Mouse (Mus musculus) heart, adult 10 weeks (tissue): Measurements from ENCODE around the gene Krtcap2. TPM values are rescaled to one million over a fixed set of nuclear protein-coding genes. Genes with fewer than 3 reads are reported as not detected.

Experiments used
- polyA plus RNA-seq: library from polyadenylated mRNA; stranded (reverse); fragments of 350-450 nt; fragmentation: Illumina TruSeq; extraction: RNeasy Lipid Tissue Mini Kit (QIAGEN cat#74804); gene quantifications from one replicate; pipeline ENCODE4 v1.2.3, GENCODE M21; 2014; ENCODE audit warnings: low read depth, low replicate concordance

The Krtcap2 gene
- 57.1 TPM for polyA plus RNA-seq

GRCm38 (mm10) chr3:89245688-89246171 lies at the start of gene Krtcap2:
Krtcap2 (plus strand) TSS chr3:89245966.

DNA sequence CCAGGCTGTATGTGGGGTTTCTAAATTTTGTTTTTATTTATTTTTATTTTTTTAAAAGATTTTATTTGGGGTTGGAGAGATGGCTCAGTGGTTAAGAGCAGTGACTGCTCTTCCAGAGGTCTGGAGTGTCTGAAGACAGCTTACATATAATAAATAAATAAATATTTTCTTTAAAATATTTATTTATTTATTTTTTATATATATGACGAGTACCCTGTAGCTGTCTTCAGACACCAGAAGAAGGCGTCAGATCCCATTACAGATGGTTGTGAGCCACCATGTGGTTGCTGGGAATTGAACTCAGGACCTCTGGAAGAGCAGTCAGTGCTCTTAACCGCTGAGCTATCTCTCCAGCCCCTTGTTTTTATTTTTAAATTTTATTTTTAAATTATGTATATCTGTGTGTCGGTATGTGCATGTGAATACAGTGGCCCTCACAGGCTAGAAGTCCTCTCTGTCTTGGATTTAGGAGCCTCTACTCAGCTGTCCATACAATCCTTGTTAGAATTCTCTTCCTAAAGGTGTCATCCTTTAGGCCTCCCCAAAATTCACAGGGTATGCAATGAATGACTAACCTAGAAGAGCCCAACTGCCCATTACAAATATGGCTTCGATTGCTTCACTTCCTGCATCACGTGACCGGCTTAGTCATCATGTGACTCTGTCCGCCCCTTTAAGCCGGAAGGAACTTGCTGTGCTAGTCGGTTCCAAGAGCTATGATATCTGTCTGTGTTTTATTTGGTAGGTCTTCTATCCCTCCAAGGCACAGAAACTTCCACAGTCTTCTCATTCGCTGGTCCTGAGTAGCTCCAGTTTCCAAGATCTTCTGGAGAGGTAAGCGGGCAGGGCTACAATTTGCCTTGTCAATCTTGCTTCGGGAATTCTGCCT lies 43.3 kb upstream of the Krtcap2 start, which contains the start of gene Gba:
Gene Gba, plus strand, starts transcription at position 676 of the 889 bp plus-strand sequence.

GRCm38 (mm10) chr3:89214681-89215411 lies 30.9 kb upstream of the Krtcap2 start, which contains the start of gene Thbs3:
Thbs3 (plus strand) TSS chr3:89215180.

DNA sequence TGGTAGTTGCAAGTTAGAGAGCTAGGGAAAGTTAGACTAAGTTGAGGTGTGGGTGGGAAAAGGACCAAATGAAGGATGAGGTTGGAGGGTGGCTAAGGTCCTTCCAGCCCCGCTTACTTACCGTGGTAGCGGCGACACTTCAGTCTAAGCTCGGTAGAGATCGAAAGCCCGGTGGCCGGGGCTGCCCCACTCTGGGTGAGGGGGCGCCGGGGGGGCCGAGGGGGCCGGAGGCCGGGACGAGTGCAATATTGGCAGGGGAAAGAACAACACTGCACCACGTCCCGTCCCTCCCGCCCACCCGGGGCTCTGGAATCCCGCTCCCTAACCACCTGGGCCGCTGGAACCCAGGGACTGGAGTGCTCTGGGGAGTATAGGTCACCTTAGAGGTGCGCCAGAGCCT lies 18.9 kb upstream of the Krtcap2 start, which contains the start of gene Mtx1:
Gene Mtx1, minus strand, starts transcription at position 189 of the 400 bp plus-strand sequence.

GRCm38 (mm10) chr3:89228836-89229235 lies 16.9 kb upstream of the Krtcap2 start, which contains the start of gene Muc1:
Muc1 (plus strand) TSS chr3:89229057.

GRCm38 (mm10) chr3:89246261-89247100 lies 715 bp downstream of the Krtcap2 start, which contains the start of gene Trim46:
Trim46 (minus strand) TSS chr3:89246309.

GRCm38 (mm10) chr3:89259076-89259475 lies 13.3 kb downstream of the Krtcap2 start, which contains the start of gene Dpm3:
Dpm3 (plus strand) TSS chr3:89259358.

DNA sequence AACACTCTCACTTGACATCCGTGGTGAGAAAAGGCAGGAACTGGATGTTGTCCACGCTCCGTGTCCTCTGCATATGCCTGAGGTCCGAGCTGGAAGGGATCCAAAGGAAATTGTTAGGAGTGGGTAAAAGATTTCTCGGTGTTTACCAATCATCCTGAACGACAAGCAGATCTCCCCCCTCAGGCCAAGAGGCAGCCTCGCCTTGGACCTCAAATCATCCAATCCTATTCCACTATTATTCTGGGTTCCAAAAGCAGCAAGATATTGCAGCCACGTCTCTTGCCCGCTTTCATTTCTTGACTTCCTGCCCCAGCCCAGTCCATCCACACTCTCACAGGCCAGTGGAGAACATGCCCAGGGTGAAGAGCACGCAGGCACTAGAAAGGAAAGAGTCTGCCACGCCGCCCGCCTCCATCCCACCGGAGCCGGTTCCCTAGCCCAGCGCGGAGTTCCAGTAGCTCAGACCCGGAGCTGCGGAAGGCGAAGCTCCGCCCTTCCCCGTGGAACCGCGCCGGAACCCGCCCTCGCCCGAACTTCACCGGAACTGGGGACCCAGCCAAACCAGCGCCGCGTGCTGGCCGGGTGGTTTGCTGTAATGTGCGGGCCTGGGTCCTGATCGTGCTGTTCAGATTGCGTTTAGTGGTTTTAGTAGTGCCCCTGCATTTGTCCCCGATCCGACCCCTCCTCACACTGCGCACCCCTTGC lies 24.4 kb downstream of the Krtcap2 start, which contains the start of gene Slc50a1:
Gene Slc50a1, minus strand, starts transcription at position 520 of the 705 bp plus-strand sequence.

GRCm38 (mm10) chr3:89280606-89281511 lies 35.1 kb downstream of the Krtcap2 start, which contains the start of gene Efna1:
Efna1 (minus strand) TSS chr3:89281142.

Other genes starting within 250 kb of the Krtcap2 start
- 32.7 TPM for gene Rusc1, start 152.7 kb upstream of the Krtcap2 start, polyA plus RNA-seq
- not detected for gene Gm43738, start 144.9 kb upstream of the Krtcap2 start, polyA plus RNA-seq
- 25.7 TPM for gene Fdps, start 144.0 kb upstream of the Krtcap2 start, polyA plus RNA-seq
- not detected for gene Pklr, start 109.8 kb upstream of the Krtcap2 start, polyA plus RNA-seq
- 0.73 TPM for gene Hcn3, start 85.8 kb upstream of the Krtcap2 start, polyA plus RNA-seq
- 30.6 TPM for gene Clk2, start 81.2 kb upstream of the Krtcap2 start, polyA plus RNA-seq
- 52.7 TPM for gene Scamp3, start 68.5 kb upstream of the Krtcap2 start, polyA plus RNA-seq
- 5.2 TPM for gene Fam189b, start 62.8 kb upstream of the Krtcap2 start, polyA plus RNA-seq
- gene Gba, start 43.0 kb upstream of the Krtcap2 start, polyA plus RNA-seq: 17.9 TPM
- 12.0 TPM for gene Thbs3, start 30.8 kb upstream of the Krtcap2 start, polyA plus RNA-seq
- gene Mtx1, start 18.9 kb upstream of the Krtcap2 start, polyA plus RNA-seq: 78.4 TPM
- gene Muc1, start 16.9 kb upstream of the Krtcap2 start, polyA plus RNA-seq: 0.18 TPM
- gene Trim46, start 343 bp downstream of the Krtcap2 start, polyA plus RNA-seq: 1.0 TPM
- gene Dpm3, start 13.4 kb downstream of the Krtcap2 start, polyA plus RNA-seq: 48.2 TPM
- gene Slc50a1, start 24.6 kb downstream of the Krtcap2 start, polyA plus RNA-seq: 42.9 TPM
- gene Efna1, start 35.2 kb downstream of the Krtcap2 start, polyA plus RNA-seq: 33.4 TPM
- gene Efna3, start 77.0 kb downstream of the Krtcap2 start, polyA plus RNA-seq: not detected
- 0.37 TPM for gene Efna4, start 92.1 kb downstream of the Krtcap2 start, polyA plus RNA-seq
- gene Adam15, start 104.0 kb downstream of the Krtcap2 start, polyA plus RNA-seq: 92.6 TPM
- not detected for gene Dcst2, start 116.0 kb downstream of the Krtcap2 start, polyA plus RNA-seq
- not detected for gene Dcst1, start 119.3 kb downstream of the Krtcap2 start, polyA plus RNA-seq
- 25.7 TPM for gene Zbtb7b, start 148.8 kb downstream of the Krtcap2 start, polyA plus RNA-seq
- not detected for gene Lenep, start 156.8 kb downstream of the Krtcap2 start, polyA plus RNA-seq
- 50.8 TPM for gene Flad1, start 165.9 kb downstream of the Krtcap2 start, polyA plus RNA-seq
- gene Cks1b, start 172.4 kb downstream of the Krtcap2 start, polyA plus RNA-seq: 3.8 TPM
- gene Shc1, start 172.5 kb downstream of the Krtcap2 start, polyA plus RNA-seq: 27.3 TPM
- 19.0 TPM for gene Pygo2, start 184.2 kb downstream of the Krtcap2 start, polyA plus RNA-seq
- gene Pbxip1, start 190.7 kb downstream of the Krtcap2 start, polyA plus RNA-seq: 78.1 TPM
- 19.8 TPM for gene Pmvk, start 208.6 kb downstream of the Krtcap2 start, polyA plus RNA-seq